Mouse (Mus musculus): Measurements from ENCODE around the gene Tal1.

The Tal1 gene

GRCm38 (mm10) chr4:115119642-115120041, 63.4 kb downstream of the Tal1 start:
- DNase-seq, result no peak

GRCm38 (mm10) chr4:115121162-115121561, 64.9 kb downstream of the Tal1 start:
- no peak for DNase-seq
